Mouse (Mus musculus) right cerebral cortex, postnatal 10 days (tissue): ENCODE results near the gene Olfr1305.

Experiments used
- DNase-seq, 2 experiments: peaks; one replicate each; pipeline ENCODE4 v3.0.0; 2021; ENCODE audit warnings: low spot score in 2 of 2

Olfr1305 gene

DNA sequence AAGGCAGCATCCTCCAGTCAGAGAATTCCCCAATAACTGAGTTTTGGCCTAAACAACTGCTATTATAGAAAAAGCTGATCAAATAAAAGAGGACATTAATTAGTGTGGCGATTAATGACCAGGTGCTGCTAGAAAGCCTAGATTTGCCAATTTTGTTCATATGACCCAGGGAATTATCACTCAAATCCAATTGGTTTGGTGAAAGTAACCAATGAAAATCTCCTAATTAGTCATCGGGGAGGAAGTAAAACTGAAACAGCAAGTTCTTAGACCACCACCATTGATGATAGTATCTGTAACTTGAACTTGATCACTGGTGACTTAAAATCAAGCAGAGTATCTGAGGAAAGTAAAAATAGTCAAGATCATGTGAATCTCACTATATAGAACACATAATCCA, at the start of gene Olfr1305:
Olfr1305 (minus strand) TSS at position 101 of the 400 bp plus-strand sequence.
- no peak for DNase-seq

DNA sequence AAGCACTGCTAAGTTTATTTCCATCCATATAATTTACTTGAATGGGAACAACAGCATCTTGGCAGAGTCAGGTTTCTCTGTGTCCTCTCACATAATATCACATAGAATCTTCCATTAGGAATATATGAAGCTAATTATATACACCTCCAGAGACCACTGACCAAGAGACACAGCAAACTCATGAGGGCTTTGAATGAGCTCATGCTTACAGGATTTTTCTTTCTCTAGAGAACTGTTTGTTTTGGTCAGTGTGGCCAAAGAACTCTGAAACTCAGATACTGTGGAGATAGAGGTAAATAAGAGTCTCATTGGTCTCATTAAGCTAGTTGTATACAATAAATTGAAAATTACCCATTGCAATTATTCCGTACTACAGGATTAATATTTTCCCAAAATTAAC, 39.2 kb upstream of the Olfr1305 start, which contains the start of gene Olfr1306:
Olfr1306 (minus strand) TSS at position 101 of the 400 bp plus-strand sequence.
- no peak for DNase-seq

DNA sequence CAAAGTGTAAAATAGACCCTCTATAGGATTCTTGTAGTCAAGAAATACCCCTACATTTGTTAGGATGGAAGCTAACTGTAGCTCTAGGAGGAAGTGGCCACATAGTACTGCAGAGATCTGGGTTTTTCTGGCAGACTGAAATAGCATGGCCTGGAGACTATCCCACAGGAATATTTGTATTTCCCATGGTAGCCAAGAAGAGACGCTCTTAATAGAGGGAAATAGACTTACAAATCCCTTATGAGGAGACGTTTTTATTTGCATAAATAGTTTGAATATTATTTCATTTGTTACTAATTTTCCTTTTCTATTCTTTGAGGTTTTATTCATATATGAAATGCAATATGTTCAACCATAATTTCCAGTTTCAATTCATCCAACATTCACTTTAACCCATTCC, 56.7 kb downstream of the Olfr1305 start, which contains the start of gene Olfr1303:
Olfr1303 (minus strand) TSS at position 101 of the 400 bp plus-strand sequence.
- no peak for DNase-seq
